Mouse (Mus musculus): ENCODE results near the gene Plscr3. TPM values are rescaled to one million over a fixed set of nuclear protein-coding genes. Genes with fewer than 3 reads are reported as not detected.

Gene Plscr3
- total and polyA plus RNA-seq, 2 experiments from 2014 or later: 26.3 to 32.2 TPM

DNA sequence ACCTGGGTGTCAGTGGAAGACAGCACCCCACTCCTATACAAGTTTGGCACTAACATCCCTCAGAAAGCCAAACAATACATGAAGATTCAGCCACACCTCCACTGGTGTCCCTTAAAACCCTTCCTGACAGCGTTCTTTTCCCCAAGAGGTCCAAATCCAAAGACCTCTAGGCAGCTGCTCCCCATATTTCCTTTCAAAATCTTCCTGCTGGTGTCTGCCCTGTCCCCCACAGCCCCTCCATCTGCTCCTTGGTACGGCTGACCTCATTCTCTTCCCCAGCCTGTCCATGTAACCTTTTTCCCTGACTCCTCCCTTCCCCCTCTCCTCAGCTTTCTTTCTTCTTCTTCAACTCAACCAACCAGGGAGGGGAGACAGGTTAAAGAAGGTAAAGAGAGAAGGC, 22.7 kb upstream of the Plscr3 start:
- DNase-seq (ENCODE audit: low spot score): no peak
- no peak overlapping the region for H3K27ac ChIP-seq
- no peaks in the 10 kb centered on the region for H3K9me3 ChIP-seq (ENCODE audit: low read length)
- no peaks in the 10 kb centered on the region for H3K27me3 ChIP-seq (ENCODE audit: insufficient read depth, low read length)
- ATAC-seq: no peak
- no peak for TF ChIP-seq CTCF (IDR thresholded peaks at IDR 0.05; ENCODE audit: low read depth)
- WGBS: 58% methylated on average over 2 of the region's 2 CpGs
- H3K4me2 ChIP-seq (ENCODE audit: low read depth, low read length): no peak overlapping the region
- peaks cover 43% of the 10 kb centered on the region for H3K36me3 ChIP-seq (ENCODE audit: insufficient read depth, low read length)
- no peak overlapping the region for H3K4me3 ChIP-seq (ENCODE audit: low read length)
- H3K4me1 ChIP-seq (ENCODE audit: insufficient read depth, low read length): no peaks in the 10 kb centered on the region
- no peak overlapping the region for H3K9ac ChIP-seq (replicated peaks; ENCODE audit: low read length)

DNA sequence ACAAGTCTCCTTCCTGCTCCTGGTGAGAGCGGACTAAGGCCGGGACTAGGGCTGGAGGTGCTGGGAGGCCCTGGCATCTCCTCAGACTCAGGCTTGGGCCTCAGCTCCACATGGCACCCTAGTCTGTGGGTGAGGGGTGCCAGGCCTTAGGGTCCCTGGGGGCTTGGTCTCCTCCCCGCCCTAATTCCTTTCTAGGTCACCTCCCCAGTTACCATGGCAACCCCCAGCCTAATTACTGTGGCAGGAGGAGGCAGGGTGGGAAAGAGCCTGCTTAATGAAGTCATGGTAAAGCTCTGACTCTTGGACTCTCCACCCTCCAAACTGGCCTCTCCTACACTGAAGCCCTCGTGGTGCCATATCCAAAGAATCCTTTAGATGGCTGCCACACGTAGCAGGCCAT, 17.3 kb upstream of the Plscr3 start:
- Histone ChIP-seq H3K4me3 (ENCODE audit: low read length) (no peak overlapping the region), H3K9ac (replicated peaks; ENCODE audit: low read length) (no peak overlapping the region), H3K4me1 (ENCODE audit: insufficient read depth, low read length) (no peaks in the 10 kb centered on the region), H3K27me3 (ENCODE audit: insufficient read depth, low read length) (no peaks in the 10 kb centered on the region), H3K4me2 (ENCODE audit: low read depth, low read length) (no peak overlapping the region), H3K9me3 (ENCODE audit: low read length) (no peaks in the 10 kb centered on the region), H3K36me3 (ENCODE audit: insufficient read depth, low read length) (peaks cover 51% of the 10 kb centered on the region), H3K27ac (no peak overlapping the region)
- whole genome bisulfite sequencing: 51% methylated on average over 5 of the region's 5 CpGs
- DNase-seq (ENCODE audit: low spot score): no peak
- no peak for TF ChIP-seq CTCF (IDR thresholded peaks at IDR 0.05; ENCODE audit: low read depth)
- no peak for ATAC-seq

- no peak for TF ChIP-seq CTCF (IDR thresholded peaks at IDR 0.05; ENCODE audit: low read depth)
- Histone ChIP-seq H3K27me3 (ENCODE audit: insufficient read depth, low read length) (no peaks in the 10 kb centered on the region), H3K36me3 (ENCODE audit: insufficient read depth, low read length) (peaks cover 10% of the 10 kb centered on the region), H3K9ac (replicated peaks; ENCODE audit: low read length) (peak overlapping the region; percentile 79; the same call in 1 of the 2 replicates), H3K4me3 (ENCODE audit: low read length) (peak overlapping the region; percentile 72), H3K9me3 (ENCODE audit: low read length) (no peaks in the 10 kb centered on the region), H3K4me1 (ENCODE audit: insufficient read depth, low read length) (peaks cover 11% of the 10 kb centered on the region), H3K4me2 (ENCODE audit: low read depth, low read length) (peak overlapping the region; percentile 86), H3K27ac (no peak overlapping the region)
- DNase-seq (ENCODE audit: low spot score): no peak
- 55% methylated on average over 8 of the region's 8 CpGs for WGBS
- ATAC-seq: no peak
Measured at GRCm38 (mm10) chr11:69833554-69833953, 12.6 kb upstream of the Plscr3 start.

- H3K27me3 ChIP-seq (ENCODE audit: insufficient read depth, low read length): no peaks in the 10 kb centered on the region
- peak overlapping the region; percentile 86 for H3K4me2 ChIP-seq (ENCODE audit: low read depth, low read length)
- no peaks in the 10 kb centered on the region for H3K9me3 ChIP-seq (ENCODE audit: low read length)
- WGBS: 10% methylated on average over 30 of the region's 48 CpGs
- ATAC-seq (no peak), DNase-seq (ENCODE audit: low spot score) (peak; percentile 48)
- H3K9ac ChIP-seq (replicated peaks; ENCODE audit: low read length): peak overlapping the region; percentile 79
- peak overlapping the region; percentile 72 for H3K4me3 ChIP-seq (ENCODE audit: low read length)
- H3K36me3 ChIP-seq (ENCODE audit: insufficient read depth, low read length): peaks cover 10% of the 10 kb centered on the region
- no peak for TF ChIP-seq CTCF (IDR thresholded peaks at IDR 0.05; ENCODE audit: low read depth)
- no peak overlapping the region for H3K27ac ChIP-seq
- H3K4me1 ChIP-seq (ENCODE audit: insufficient read depth, low read length): peaks cover 12% of the 10 kb centered on the region
Measured at GRCm38 (mm10) chr11:69834001-69834549, 12.1 kb upstream of the Plscr3 start.

- Histone ChIP-seq H3K36me3 (ENCODE audit: insufficient read depth, low read length) (peaks cover 10% of the 10 kb centered on the region), H3K4me1 (ENCODE audit: insufficient read depth, low read length) (peaks cover 14% of the 10 kb centered on the region), H3K4me3 (ENCODE audit: low read length) (peak overlapping the region; percentile 72), H3K9ac (replicated peaks; ENCODE audit: low read length) (peak overlapping the region; percentile 79), H3K4me2 (ENCODE audit: low read depth, low read length) (peak overlapping the region; percentile 86), H3K27ac (0 out of 2 replicates have a peak overlapping the region, but pooled peaks have one; percentile 2), H3K9me3 (ENCODE audit: low read length) (no peaks in the 10 kb centered on the region), H3K27me3 (ENCODE audit: insufficient read depth, low read length) (no peaks in the 10 kb centered on the region)
- peak; percentile 30 for DNase-seq (ENCODE audit: low spot score)
- TF ChIP-seq CTCF (IDR thresholded peaks at IDR 0.05; ENCODE audit: low read depth): no peak
- WGBS: 4% methylated on average over 8 of the region's 9 CpGs
- ATAC-seq: no peak
Measured at GRCm38 (mm10) chr11:69835326-69835965, 10.7 kb upstream of the Plscr3 start.

DNA sequence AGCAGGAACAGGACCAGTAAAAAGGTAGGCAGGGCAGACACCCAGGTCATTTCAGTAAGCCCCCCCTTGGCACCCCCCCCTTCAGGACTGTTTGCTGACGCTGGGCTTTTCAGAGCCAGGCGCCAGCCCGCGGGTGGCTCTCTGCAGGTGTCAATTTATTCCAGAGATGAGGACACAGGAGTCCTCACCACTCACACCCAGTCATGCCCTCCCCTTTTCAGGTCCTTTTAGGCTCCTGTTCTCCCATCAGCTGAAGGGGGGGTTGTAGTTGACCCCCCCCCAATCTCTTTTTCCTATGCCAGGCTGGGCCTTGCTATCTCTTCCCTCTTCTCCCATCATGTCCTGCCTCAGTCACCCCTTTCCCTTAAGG, 10.2 kb upstream of the Plscr3 start:
- Histone ChIP-seq H3K4me3 (ENCODE audit: low read length) (peak overlapping the region; percentile 72), H3K9ac (replicated peaks; ENCODE audit: low read length) (peak overlapping the region; percentile 79), H3K27ac (peak overlapping the region; percentile 88; the same call in 1 of the 2 replicates), H3K4me1 (ENCODE audit: insufficient read depth, low read length) (peaks cover 14% of the 10 kb centered on the region), H3K9me3 (ENCODE audit: low read length) (no peaks in the 10 kb centered on the region), H3K27me3 (ENCODE audit: insufficient read depth, low read length) (no peaks in the 10 kb centered on the region), H3K36me3 (ENCODE audit: insufficient read depth, low read length) (peaks cover 10% of the 10 kb centered on the region), H3K4me2 (ENCODE audit: low read depth, low read length) (peak overlapping the region; percentile 86)
- ATAC-seq (no peak), DNase-seq (ENCODE audit: low spot score) (no peak)
- WGBS: 4% methylated on average over 4 of the region's 4 CpGs
- no peak for TF ChIP-seq CTCF (IDR thresholded peaks at IDR 0.05; ENCODE audit: low read depth)

Measured in hindbrain, postnatal 0 days (tissue).